Mouse (Mus musculus) forebrain, embryonic 11.5 days (tissue): ENCODE data around the gene Sarm1. TPM values are rescaled to one million over a fixed set of nuclear protein-coding genes. Genes with fewer than 3 reads are reported as not detected.

Experiments
- ATAC-seq: fragments of 200-750 bp; cut with Nextera tagmentation; replicated peaks from 2 replicates; pipeline ENCODE4 v1.8.0; 2017; ENCODE audit warnings: moderate TSS enrichment; ENCODE audit not compliant: low FRiP score
- DNase-seq: peaks from one replicate; pipeline ENCODE4 v3.0.0-alpha.2; 2017; ENCODE audit warnings: low spot score
- H3K27ac ChIP-seq: fragments of 300-500 bp; sonication (generic); 2 replicates; pipeline ENCODE4 v1.5.1; 2014; ENCODE audit warnings: low read depth, low read length
- H3K27me3 ChIP-seq: fragments of 300-500 bp; sonication (generic); 2 replicates; pipeline ENCODE4 v1.6.1; 2014; ENCODE audit warnings: mild to moderate bottlenecking, low read length, mixed read lengths; ENCODE audit not compliant: control insufficient read depth, insufficient read depth
- H3K36me3 ChIP-seq: fragments of 300-500 bp; sonication (generic); 2 replicates; pipeline ENCODE4 v1.6.1; 2014; ENCODE audit warnings: mild to moderate bottlenecking, low read length, moderate library complexity, mixed read lengths; ENCODE audit not compliant: control insufficient read depth, insufficient read depth
- H3K4me1 ChIP-seq: fragments of 300-500 bp; sonication (generic); replicated peaks from 2 replicates; pipeline ENCODE4 v1.6.1; 2014; ENCODE audit warnings: low read length, mixed read lengths; ENCODE audit not compliant: control insufficient read depth, insufficient read depth
- H3K4me2 ChIP-seq: fragments of 300-500 bp; sonication (generic); 2 replicates; pipeline ENCODE4 v1.6.1; 2014; ENCODE audit warnings: low read depth, mild to moderate bottlenecking, low read length, moderate library complexity, mixed read lengths; ENCODE audit not compliant: severe bottlenecking
- H3K4me3 ChIP-seq: fragments of 300-500 bp; sonication (generic); 2 replicates; pipeline ENCODE4 v1.5.1; 2014; ENCODE audit warnings: low read depth, low read length
- H3K9ac ChIP-seq: fragments of 300-500 bp; sonication (generic); 2 replicates; pipeline ENCODE4 v1.6.1; 2014; ENCODE audit warnings: low read length
- H3K9me3 ChIP-seq: fragments of 300-500 bp; sonication (generic); 2 replicates; pipeline ENCODE4 v1.6.1; 2016; ENCODE audit warnings: low read length, mixed read lengths; ENCODE audit not compliant: control insufficient read depth
- WGBS: fragments of 180-500 bp; shearing (Covaris S2); extraction: QIAGEN DNeasy Blood & Tissue Kit; methylation state at CpG from one replicate; pipeline ENCODE4 v1.1.7; 2014; 5-methylcytosine and 5-hydroxymethylcytosine counted together
- polyA plus RNA-seq: library from polyadenylated mRNA; unstranded; fragments of >200 nt; fragmentation: Nextera tagmentation; extraction: Ambion mirVana; gene quantifications from 2 replicates; pipeline ENCODE4 v1.2.1, GENCODE M21; 2014

Gene Sarm1
- polyA plus RNA-seq, 1 experiment from 2014 or later = 18.4 TPM

DNA sequence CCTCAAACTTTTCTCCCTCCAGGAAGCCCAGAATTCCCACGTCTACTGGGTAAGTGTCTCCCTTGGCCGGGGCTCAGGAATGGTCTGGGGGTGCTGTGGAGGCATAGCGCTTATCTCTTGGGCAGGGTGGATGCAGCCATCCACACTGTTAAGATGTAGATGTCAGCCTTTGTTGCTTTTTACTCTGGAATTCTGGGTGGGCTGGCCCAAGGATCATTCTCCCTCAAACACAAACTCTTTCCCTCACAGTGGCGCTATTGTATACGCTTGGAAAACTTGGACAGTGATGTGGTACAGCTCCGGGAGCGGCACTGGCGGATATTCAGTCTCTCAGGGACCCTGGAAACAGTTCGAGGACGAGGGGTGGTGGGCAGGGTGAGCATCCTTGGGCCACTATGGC, 21.4 kb upstream of the Sarm1 start:
- no peak overlapping the region for H3K27ac ChIP-seq
- ATAC-seq = no peak
- 96% methylated on average over 10 of the region's 10 CpGs for WGBS
- H3K4me2 ChIP-seq = no peak overlapping the region
- no peak overlapping the region for H3K9ac ChIP-seq
- H3K36me3 ChIP-seq = peaks cover 28% of the 10 kb centered on the region
- DNase-seq = no peak
- H3K27me3 ChIP-seq = no peaks in the 10 kb centered on the region
- H3K4me3 ChIP-seq = no peak overlapping the region
- no peaks in the 10 kb centered on the region for H3K9me3 ChIP-seq
- no peaks in the 10 kb centered on the region for H3K4me1 ChIP-seq

- no peak overlapping the region for H3K27ac ChIP-seq
- H3K4me1 ChIP-seq = peaks cover 4% of the 10 kb centered on the region; the same call in 1 of the 2 replicates
- no peak overlapping the region for H3K9ac ChIP-seq
- no peak for DNase-seq
- 68% methylated on average over 2 of the region's 2 CpGs for WGBS
- H3K27me3 ChIP-seq = no peaks in the 10 kb centered on the region
- no peak overlapping the region for H3K4me2 ChIP-seq
- H3K9me3 ChIP-seq = no peaks in the 10 kb centered on the region
- no peak overlapping the region for H3K4me3 ChIP-seq
- no peak for ATAC-seq
- H3K36me3 ChIP-seq = peaks cover 15% of the 10 kb centered on the region
Measured at GRCm38 (mm10) chr11:78515549-78516325, 18.2 kb upstream of the Sarm1 start.

DNA sequence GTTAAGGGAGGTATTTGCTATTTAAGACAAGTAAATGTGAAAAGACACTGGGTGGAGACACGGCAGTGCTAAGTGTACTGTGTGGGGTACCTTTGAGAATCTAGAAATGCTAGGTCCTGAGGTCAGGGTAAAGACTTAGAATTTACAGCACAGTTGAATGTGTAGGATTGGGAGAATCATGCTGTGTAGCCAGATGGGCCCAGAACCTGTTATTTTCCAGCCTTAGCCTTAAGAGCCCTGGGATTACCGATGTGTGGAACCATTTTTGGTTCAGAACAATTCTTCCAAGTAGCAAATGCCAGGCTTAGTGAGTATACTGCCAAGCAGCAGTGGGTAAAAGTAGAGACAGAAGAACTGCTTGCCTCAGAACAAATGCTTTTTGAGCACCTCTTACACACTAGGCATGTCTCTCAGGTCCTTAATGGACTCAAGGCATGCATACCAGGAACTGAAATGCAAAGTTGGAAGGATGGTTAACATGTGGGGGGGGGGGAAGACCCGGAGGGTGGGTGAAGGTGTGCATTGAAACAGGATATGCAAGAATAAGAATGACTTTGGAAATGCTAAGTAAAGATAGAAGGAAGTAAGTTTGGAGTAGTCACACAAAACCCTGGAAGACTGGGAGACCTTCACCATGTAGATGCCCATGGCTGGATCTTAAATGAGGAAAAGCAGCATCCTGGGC, 15.7 kb upstream of the Sarm1 start:
- H3K4me1 ChIP-seq = peaks cover 4% of the 10 kb centered on the region; the same call in 1 of the 2 replicates
- H3K4me3 ChIP-seq = peak overlapping the region; percentile 88
- H3K36me3 ChIP-seq = peaks cover 11% of the 10 kb centered on the region
- peak overlapping the region; percentile 94; the same call in 1 of the 2 replicates for H3K4me2 ChIP-seq
- H3K9ac ChIP-seq = peak overlapping the region; percentile 95
- ATAC-seq = no peak
- H3K27me3 ChIP-seq = no peaks in the 10 kb centered on the region
- no peaks in the 10 kb centered on the region for H3K9me3 ChIP-seq
- 84% methylated on average over 3 of the region's 3 CpGs for whole genome bisulfite sequencing
- H3K27ac ChIP-seq = no peak overlapping the region
- DNase-seq = no peak

GRCm38 (mm10) chr11:78512025-78512957, 14.7 kb upstream of the Sarm1 start, which contains the start of the genes Tmem199 and Poldip2:
Gene Tmem199 (minus strand): TSS chr11:78512172.
Gene Poldip2 (plus strand): TSS chr11:78512193.
- Histone ChIP-seq H3K4me1 (peaks cover 4% of the 10 kb centered on the region; the same call in 1 of the 2 replicates), H3K4me3 (peak within 1 kb of the TSS; percentile 88), H3K9me3 (no peaks in the 10 kb centered on the region), H3K27me3 (no peaks in the 10 kb centered on the region), H3K4me2 (peak within 1 kb of the TSS; percentile 94), H3K9ac (peak within 1 kb of the TSS; percentile 95), H3K27ac (peak within 1 kb of the TSS; percentile 62), H3K36me3 (peaks cover 14% of the 10 kb centered on the region)
- under 1% methylated on average over 65 of the region's 67 CpGs for WGBS
- ATAC-seq (peak; percentile 93), DNase-seq (peak; percentile 96)

DNA sequence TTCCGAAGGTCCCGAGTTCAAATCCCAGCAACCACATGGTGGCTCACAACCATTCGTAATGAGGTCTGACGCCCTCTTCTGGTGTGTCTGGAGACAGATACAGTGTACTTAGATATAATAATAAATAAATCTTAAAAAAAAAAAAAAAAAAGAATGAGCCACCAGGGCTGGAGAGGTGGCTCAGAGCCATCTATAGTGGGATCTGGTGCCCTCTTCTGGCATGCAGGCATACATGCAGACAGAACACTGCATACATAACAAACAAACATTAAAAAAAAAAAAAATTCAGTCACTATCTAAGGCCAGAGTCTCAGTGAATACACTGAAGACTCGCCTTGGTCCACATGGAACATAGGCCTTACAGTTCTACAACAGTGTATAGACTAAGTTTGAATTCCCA, 11.6 kb upstream of the Sarm1 start:
- 79% methylated on average over 5 of the region's 5 CpGs for WGBS
- H3K9me3 ChIP-seq = no peaks in the 10 kb centered on the region
- H3K27me3 ChIP-seq = no peaks in the 10 kb centered on the region
- no peak overlapping the region for H3K4me3 ChIP-seq
- H3K9ac ChIP-seq = no peak overlapping the region
- H3K4me1 ChIP-seq = peaks cover 4% of the 10 kb centered on the region; the same call in 1 of the 2 replicates
- ATAC-seq = no peak
- H3K4me2 ChIP-seq = no peak overlapping the region
- H3K27ac ChIP-seq = no peak overlapping the region
- DNase-seq = no peak
- peaks cover 8% of the 10 kb centered on the region for H3K36me3 ChIP-seq

GRCm38 (mm10) chr11:78505430-78505829, 7.9 kb upstream of the Sarm1 start:
- 82% methylated on average over 3 of the region's 3 CpGs for WGBS

GRCm38 (mm10) chr11:78502909-78503650, 5.5 kb upstream of the Sarm1 start, which contains the start of gene Sebox:
Gene Sebox (plus strand): TSS chr11:78503447.
- Histone ChIP-seq H3K27ac (no peak within 1 kb of the TSS), H3K9me3 (no peaks in the 10 kb centered on the region), H3K9ac (no peak within 1 kb of the TSS), H3K4me2 (no peak within 1 kb of the TSS), H3K4me3 (no peak within 1 kb of the TSS), H3K4me1 (no peaks in the 10 kb centered on the region), H3K36me3 (peaks cover 5% of the 10 kb centered on the region), H3K27me3 (no peaks in the 10 kb centered on the region)
- no peak for DNase-seq
- ATAC-seq = no peak
- WGBS = 69% methylated on average over 7 of the region's 7 CpGs

More at GRCm38 (mm10) chr11:78505430-78505829, 7.9 kb upstream of the Sarm1 start:
- Histone ChIP-seq H3K4me1 (no peaks in the 10 kb centered on the region), H3K4me2 (no peak overlapping the region), H3K9ac (no peak overlapping the region), H3K36me3 (peaks cover 8% of the 10 kb centered on the region), H3K27me3 (no peaks in the 10 kb centered on the region), H3K27ac (no peak overlapping the region), H3K4me3 (no peak overlapping the region), H3K9me3 (no peaks in the 10 kb centered on the region)
- DNase-seq (no peak), ATAC-seq (no peak)
